Mouse (Mus musculus) thymus, adult 2 months (tissue): Measurements from ENCODE around the gene Gdpd3.

Experiments
- CTCF ChIP-seq: fragments of 200-500 bp; IDR thresholded peaks from 2 replicates; pipeline ENCODE4 v1.5.1; 2012; ENCODE audit warnings: mild to moderate bottlenecking, control low read depth, low read length, moderate library complexity, borderline replicate concordance; ENCODE audit not compliant: control insufficient read depth, poor library complexity, insufficient read depth; ENCODE audit errors: extremely low read depth
- POLR2A ChIP-seq: fragments of 200-500 bp; IDR thresholded peaks from 2 replicates; pipeline ENCODE4 v1.6.1; 2012; ENCODE audit warnings: mild to moderate bottlenecking, low read length, control low read depth, moderate library complexity; ENCODE audit not compliant: control insufficient read depth, poor library complexity, insufficient read depth; ENCODE audit errors: extremely low read depth

DNA sequence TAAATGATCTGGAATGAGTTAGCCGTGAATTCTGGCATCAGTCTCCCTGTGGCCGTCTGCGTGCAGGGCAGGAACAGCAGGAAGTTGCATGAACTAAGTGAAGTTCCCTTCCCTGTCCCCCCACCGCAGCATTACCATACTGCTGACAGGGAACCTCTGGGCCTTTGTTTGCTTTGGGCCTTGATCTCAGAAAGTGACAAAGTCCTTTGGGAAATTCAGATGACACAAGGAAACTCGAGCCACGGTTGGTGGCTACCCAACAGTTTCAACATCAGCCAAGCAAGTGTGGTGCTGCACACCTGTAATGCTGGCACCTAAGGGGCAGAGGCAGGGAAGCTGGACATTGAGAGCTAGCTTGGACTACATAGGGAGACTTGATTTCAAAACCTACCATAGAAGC, 19.3 kb upstream of the Gdpd3 start:
- TF ChIP-seq POLR2A (no peak), CTCF (no peak)
